Mouse (Mus musculus) testis, adult 2 months (tissue): Measurements from ENCODE around the gene Gmpr. TPM values are rescaled to one million over a fixed set of nuclear protein-coding genes. Genes with fewer than 3 reads are reported as not detected.

ENCODE experiments used
- H3K27ac ChIP-seq: fragments of 200-500 bp; 2 replicates; pipeline ENCODE4 v1.5.1; 2012; ENCODE audit warnings: low read depth, low read length; ENCODE audit not compliant: control insufficient read depth, insufficient read depth
- H3K27me3 ChIP-seq: fragments of 200-500 bp; 2 replicates; pipeline ENCODE4 v1.6.1; 2012; ENCODE audit warnings: mild to moderate bottlenecking, low read length, moderate library complexity; ENCODE audit not compliant: control insufficient read depth, insufficient read depth
- H3K36me3 ChIP-seq: fragments of 200-500 bp; 2 replicates; pipeline ENCODE4 v1.6.1; 2012; ENCODE audit warnings: mild to moderate bottlenecking, low read length; ENCODE audit not compliant: control insufficient read depth, insufficient read depth
- H3K4me1 ChIP-seq: fragments of 200-500 bp; 2 replicates; pipeline ENCODE4 v1.6.1; 2012; ENCODE audit warnings: low read length; ENCODE audit not compliant: control insufficient read depth, insufficient read depth
- H3K4me3 ChIP-seq: fragments of 200-500 bp; 2 replicates; pipeline ENCODE4 v1.5.1; 2012; ENCODE audit warnings: low read depth, mild to moderate bottlenecking, low read length, moderate library complexity, mixed read lengths; ENCODE audit not compliant: control insufficient read depth
- CTCF ChIP-seq: fragments of 200-500 bp; IDR thresholded peaks from 2 replicates; pipeline ENCODE4 v1.5.1; 2012; ENCODE audit warnings: low read depth, mild to moderate bottlenecking, inconsistent platforms, low read length, moderate library complexity; ENCODE audit not compliant: control insufficient read depth, insufficient read depth, insufficient replicate concordance
- POLR2A ChIP-seq: fragments of 200-500 bp; IDR thresholded peaks from 2 replicates; pipeline ENCODE4 v1.6.1; 2012; ENCODE audit warnings: low read depth, mild to moderate bottlenecking, inconsistent platforms, low read length, moderate library complexity; ENCODE audit not compliant: control insufficient read depth
- polyA plus RNA-seq: library from polyadenylated mRNA; depleted of rRNA; stranded (reverse); fragments of >200 nt; gene quantifications from 2 replicates; pipeline ENCODE4 v1.2.3, GENCODE M21; 2012

Gmpr gene
- polyA plus RNA-seq, 1 experiment: 6.4 TPM

DNA sequence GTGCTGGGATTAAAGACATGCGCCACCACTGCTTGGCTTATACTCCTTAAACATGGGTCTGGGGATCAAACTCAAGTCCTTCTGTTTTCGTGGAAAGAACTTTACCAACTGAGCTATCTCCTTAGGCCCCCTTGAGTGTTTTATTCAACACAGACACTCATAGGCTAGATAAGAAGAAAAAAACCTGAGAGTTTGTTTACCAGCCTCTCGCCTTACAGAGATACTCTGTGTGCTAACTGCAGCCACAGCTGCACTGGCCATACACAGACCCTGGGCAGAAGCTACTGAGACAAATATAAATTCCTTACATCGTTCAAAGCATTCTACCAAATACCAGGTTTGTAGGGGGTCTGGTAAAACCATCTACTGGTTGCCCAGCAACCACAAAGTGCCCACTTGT lies 51.1 kb downstream of the Gmpr start:
- H3K4me3 ChIP-seq: no peak overlapping the region
- no peaks in the 10 kb centered on the region for H3K27me3 ChIP-seq
- no peaks in the 10 kb centered on the region for H3K36me3 ChIP-seq
- TF ChIP-seq CTCF: no peak
- no peak for TF ChIP-seq POLR2A
- H3K27ac ChIP-seq: no peak overlapping the region
- no peaks in the 10 kb centered on the region for H3K4me1 ChIP-seq

DNA sequence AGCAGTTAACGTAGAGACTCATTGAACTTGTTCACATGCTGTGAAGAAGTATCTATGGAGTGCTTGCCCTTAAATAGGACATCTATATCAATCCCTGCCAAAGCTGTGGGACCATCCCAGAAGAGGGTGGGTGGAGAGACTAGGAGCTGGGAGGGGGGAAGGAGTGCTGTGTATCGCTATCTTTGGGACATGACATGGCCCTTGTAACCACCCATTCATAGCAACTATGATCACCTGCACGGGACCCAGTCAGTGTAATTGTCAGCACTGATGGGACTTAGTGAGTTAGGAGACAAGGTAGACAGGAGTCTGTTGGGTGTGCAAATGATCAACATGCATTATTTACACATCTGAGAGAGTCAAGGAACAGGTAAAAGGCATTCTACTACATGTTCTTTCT lies 52.0 kb downstream of the Gmpr start:
- Histone ChIP-seq H3K36me3 (no peaks in the 10 kb centered on the region), H3K4me3 (no peak overlapping the region), H3K27ac (no peak overlapping the region), H3K27me3 (no peaks in the 10 kb centered on the region), H3K4me1 (no peaks in the 10 kb centered on the region)
- TF ChIP-seq POLR2A (no peak), CTCF (no peak)

- Histone ChIP-seq H3K4me3 (no peak overlapping the region), H3K27me3 (no peaks in the 10 kb centered on the region), H3K4me1 (no peaks in the 10 kb centered on the region), H3K27ac (no peak overlapping the region), H3K36me3 (no peaks in the 10 kb centered on the region)
- TF ChIP-seq CTCF: 0 out of 2 replicates have a peak, but pooled peaks have one; percentile 20
- no peak for TF ChIP-seq POLR2A
Observed at GRCm38 (mm10) chr13:45560543-45560942, 53.3 kb downstream of the Gmpr start.

DNA sequence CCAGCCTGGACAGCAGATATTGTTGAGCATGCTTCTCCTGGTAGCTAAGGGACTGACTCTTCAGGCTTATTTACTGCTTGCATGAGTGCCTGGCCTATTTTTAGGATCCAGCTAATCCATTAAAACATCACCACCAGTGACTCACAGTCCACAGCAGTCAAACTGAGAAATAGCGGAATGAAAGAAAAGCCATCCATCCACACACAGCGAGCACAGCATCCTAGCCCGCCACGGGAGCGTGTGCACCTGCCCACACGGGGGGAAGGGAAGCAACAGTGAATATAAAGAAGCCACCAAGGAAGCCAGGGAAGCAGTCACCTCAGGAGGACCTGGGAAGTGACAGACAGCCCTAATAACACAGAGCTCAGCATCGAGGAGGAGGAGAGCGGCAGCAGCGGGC lies 54.8 kb downstream of the Gmpr start:
- H3K27me3 ChIP-seq: no peaks in the 10 kb centered on the region
- no peaks in the 10 kb centered on the region for H3K36me3 ChIP-seq
- TF ChIP-seq CTCF (no peak), POLR2A (no peak)
- H3K27ac ChIP-seq: no peak overlapping the region
- H3K4me3 ChIP-seq: no peak overlapping the region
- peaks cover 7% of the 10 kb centered on the region for H3K4me1 ChIP-seq

DNA sequence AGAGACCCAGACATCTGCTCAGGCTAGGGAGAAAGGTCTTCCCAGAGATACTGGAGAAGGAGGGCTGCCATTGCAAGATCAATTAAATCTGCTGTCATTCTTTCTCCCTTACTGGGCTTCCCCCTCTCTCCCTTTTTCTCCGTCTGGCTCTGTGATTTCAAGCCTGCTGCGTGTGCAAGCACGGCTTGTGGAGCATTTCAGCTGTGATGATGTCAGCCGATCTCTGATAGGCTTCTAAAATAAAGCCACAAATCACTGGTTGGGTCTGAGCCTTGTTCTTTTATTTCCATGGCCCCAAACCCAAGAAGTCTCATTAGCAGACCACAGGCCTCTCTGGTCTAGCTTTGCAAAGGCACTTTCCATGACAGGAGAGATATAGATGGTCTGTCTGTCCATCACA lies 57.7 kb downstream of the Gmpr start:
- TF ChIP-seq CTCF: no peak
- no peak for TF ChIP-seq POLR2A
- Histone ChIP-seq H3K27ac (no peak overlapping the region), H3K4me3 (no peak overlapping the region), H3K4me1 (peaks cover 18% of the 10 kb centered on the region), H3K27me3 (no peaks in the 10 kb centered on the region), H3K36me3 (no peaks in the 10 kb centered on the region)

- H3K36me3 ChIP-seq: no peaks in the 10 kb centered on the region
- H3K4me3 ChIP-seq: no peak overlapping the region
- TF ChIP-seq CTCF (no peak), POLR2A (no peak)
- peaks cover 18% of the 10 kb centered on the region for H3K4me1 ChIP-seq
- H3K27ac ChIP-seq: no peak overlapping the region
- no peaks in the 10 kb centered on the region for H3K27me3 ChIP-seq
Observed at GRCm38 (mm10) chr13:45569932-45570331, 62.7 kb downstream of the Gmpr start.

- H3K27ac ChIP-seq: no peak overlapping the region
- H3K27me3 ChIP-seq: no peaks in the 10 kb centered on the region
- TF ChIP-seq CTCF (peak; percentile 82), POLR2A (no peak)
- H3K4me1 ChIP-seq: peaks cover 11% of the 10 kb centered on the region
- H3K4me3 ChIP-seq: no peak overlapping the region
- H3K36me3 ChIP-seq: no peaks in the 10 kb centered on the region
Observed at GRCm38 (mm10) chr13:45571795-45572262, 64.6 kb downstream of the Gmpr start.

- TF ChIP-seq CTCF (peak; percentile 66; the same call in 1 of the 2 replicates), POLR2A (no peak)
- peaks cover 5% of the 10 kb centered on the region for H3K4me1 ChIP-seq
- no peaks in the 10 kb centered on the region for H3K36me3 ChIP-seq
- H3K27ac ChIP-seq: no peak overlapping the region
- no peaks in the 10 kb centered on the region for H3K27me3 ChIP-seq
- no peak overlapping the region for H3K4me3 ChIP-seq
Observed at GRCm38 (mm10) chr13:45572768-45573167, 65.5 kb downstream of the Gmpr start.
